ENCODE assay signal across 9 mouse cellular contexts in genomic region chr1:164009235-164009634, GRCm38 (mm10). TPM values are rescaled to one million over a fixed set of nuclear protein-coding genes. Genes with fewer than 3 reads are reported as not detected.
DNase-seq lines count a peak whose midpoint lies in the region; ATAC-seq and TF ChIP-seq lines count a peak whose summit lies in the region.
"Had no signal": no experiment of that assay in that cellular context is flagged by ENCODE, and none has a peak within 500 bp of the region (broad histone marks: within the 10 kb centered on the region; RNA-seq: fewer than 3 reads in every experiment).

No protein-coding gene starts in this region.

- in situ Hi-C loops in CH12.LX (cut with MboI; ENCODE audit: low pct_ligation_motif_present, low pct_unique_long_range_greater_than_20kb, low sequenced_read_pairs) = no loop called here

- no peaks in the 10 kb centered on the region for H3K4me1 ChIP-seq in kidney, adult 2 months (ENCODE audit: control insufficient read depth, insufficient read depth, low read length)
- no peaks in the 10 kb centered on the region for H3K4me1 ChIP-seq in CH12.LX (ENCODE audit: control insufficient read depth in 1 of 2, insufficient read depth in 2 of 2)
- no peaks in the 10 kb centered on the region for H3K4me1 ChIP-seq in embryonic facial prominence, embryonic 10.5 days
- no peaks in the 10 kb centered on the region for H3K4me1 ChIP-seq in forebrain, embryonic 16.5 days (replicated peaks; ENCODE audit: control insufficient read depth, insufficient read depth, low read length)
- H3K4me1 ChIP-seq: limb, embryonic 13.5 days had no signal

- H3K27ac ChIP-seq in kidney, adult 2 months (ENCODE audit: insufficient read depth, low read depth, low read length) = no peak overlapping the region
- no peak overlapping the region for H3K27ac ChIP-seq in CH12.LX (ENCODE audit: insufficient read depth, low read depth)
- H3K27ac ChIP-seq in embryonic facial prominence, embryonic 10.5 days (replicated peaks) = no peak overlapping the region
- H3K27ac ChIP-seq in forebrain, embryonic 16.5 days (ENCODE audit: low read length) = no peak overlapping the region
- H3K27ac ChIP-seq: limb, embryonic 13.5 days had no signal

- no peaks in the 10 kb centered on the region for H3K27me3 ChIP-seq in kidney, adult 2 months (replicated peaks; ENCODE audit: control insufficient read depth, insufficient read depth, low read length)
- no peaks in the 10 kb centered on the region for H3K27me3 ChIP-seq in CH12.LX (replicated peaks)
- no peaks in the 10 kb centered on the region for H3K27me3 ChIP-seq in embryonic facial prominence, embryonic 10.5 days (replicated peaks; ENCODE audit: low read depth, poor library complexity, severe bottlenecking)
- no peaks in the 10 kb centered on the region for H3K27me3 ChIP-seq in forebrain, embryonic 16.5 days (replicated peaks; ENCODE audit: control insufficient read depth, insufficient read depth, low read length)
- H3K27me3 ChIP-seq: limb, embryonic 13.5 days had no signal

- no peak overlapping the region for H3K9ac ChIP-seq in CH12.LX (ENCODE audit: insufficient read depth, low read depth)
- H3K9ac ChIP-seq in forebrain, embryonic 16.5 days (replicated peaks; ENCODE audit: low read depth, low read length) = no peak overlapping the region
- H3K9ac ChIP-seq: limb, embryonic 13.5 days had no signal

- dilution Hi-C loops in CH12.LX (cut with MboI; ENCODE audit: extremely low pct_ligation_motif_present, extremely low pct_unique_long_range_greater_than_20kb, low sequenced_read_pairs) = no loop called here

- ATAC-seq in forebrain, embryonic 16.5 days = no peak

- TF ChIP-seq RAD21 in CH12.LX (IDR thresholded peaks at IDR 0.05; ENCODE audit: low read depth, low read length) = peak; percentile 61

- H3K9me3 ChIP-seq in CH12.LX (replicated peaks; ENCODE audit: low read length) = no peaks in the 10 kb centered on the region
- H3K9me3 ChIP-seq in embryonic facial prominence, embryonic 10.5 days = no peaks in the 10 kb centered on the region
- no peaks in the 10 kb centered on the region for H3K9me3 ChIP-seq in forebrain, embryonic 16.5 days (ENCODE audit: control insufficient read depth, low read length)
- H3K9me3 ChIP-seq: limb, embryonic 13.5 days had no signal

- H3K4me2 ChIP-seq in CH12.LX (ENCODE audit: insufficient read depth, low read depth, poor library complexity, severe bottlenecking) = no peak overlapping the region
- H3K4me2 ChIP-seq in forebrain, embryonic 16.5 days (ENCODE audit: low read length) = no peak overlapping the region
- H3K4me2 ChIP-seq: limb, embryonic 13.5 days had no signal

- peak; percentile 39 for TF ChIP-seq CTCF in kidney, adult 2 months (conservative IDR thresholded peaks at IDR 0.05; ENCODE audit: insufficient read depth, insufficient read length, low read depth, low read length)
- peak in 1 of 2 experiments; percentile 74; a peak in 3 of 4 replicates for TF ChIP-seq CTCF in CH12.LX (conservative IDR thresholded peaks at IDR 0.05 in 1 of 2, IDR thresholded peaks at IDR 0.05 in 1 of 2; ENCODE audit: low read depth in 2 of 2, low read length in 2 of 2)

- TF ChIP-seq EP300 in CH12.LX (IDR thresholded peaks at IDR 0.05; ENCODE audit: low read length) = no peak

- no peaks in the 10 kb centered on the region for H3K79me2 ChIP-seq in CH12.LX (replicated peaks; ENCODE audit: control insufficient read depth, extremely low read depth, insufficient read depth, poor library complexity, severe bottlenecking)

- peak; percentile 18 for DNase-seq in kidney, adult 2 months
- no peak for DNase-seq in kidney, adult 11 months
- DNase-seq in 416B (ENCODE audit: low read depth) (peak; percentile 65), CH12.LX (ENCODE audit: extremely low read depth) (peak; percentile 46)
- peak; percentile 35 for DNase-seq in embryonic facial prominence, embryonic 10.5 days (ENCODE audit: low spot score)
- peak; percentile 27 to 59 for DNase-seq in natural killer cell, adult 2 months (ENCODE audit: low spot score in 2 of 2)
- DNase-seq in urinary bladder, postnatal 4 days (ENCODE audit: low spot score in 2 of 2) = no peak

- TF ChIP-seq POLR2A in kidney, adult 2 months (IDR thresholded peaks at IDR 0.05; ENCODE audit: low read depth, low read length) = no peak
- no peak for TF ChIP-seq POLR2A in CH12.LX (IDR thresholded peaks at IDR 0.05; ENCODE audit: low read depth, low read length)

- H3K36me3 ChIP-seq in kidney, adult 2 months (ENCODE audit: control insufficient read depth, insufficient read depth, low read length) = no peaks in the 10 kb centered on the region
- H3K36me3 ChIP-seq in CH12.LX (replicated peaks in 1 of 2; ENCODE audit: control insufficient read depth in 1 of 2, insufficient read depth in 1 of 2, low read length in 1 of 2) = no peaks in the 10 kb centered on the region
- H3K36me3 ChIP-seq in embryonic facial prominence, embryonic 10.5 days (replicated peaks) = no peaks in the 10 kb centered on the region
- no peaks in the 10 kb centered on the region for H3K36me3 ChIP-seq in forebrain, embryonic 16.5 days (ENCODE audit: control insufficient read depth, insufficient read depth)
- H3K36me3 ChIP-seq: limb, embryonic 13.5 days had no signal

- no peak overlapping the region for H3K4me3 ChIP-seq in kidney, adult 2 months (ENCODE audit: insufficient read depth, low read depth, low read length)
- no peak overlapping the region for H3K4me3 ChIP-seq in CH12.LX (replicated peaks in 1 of 3; ENCODE audit: low read depth in 2 of 3, low read length in 2 of 3, poor library complexity in 1 of 3)
- no peak overlapping the region for H3K4me3 ChIP-seq in embryonic facial prominence, embryonic 10.5 days
- no peak overlapping the region for H3K4me3 ChIP-seq in forebrain, embryonic 16.5 days (replicated peaks; ENCODE audit: low read length)
- H3K4me3 ChIP-seq: limb, embryonic 13.5 days had no signal

- 36% methylated on average over 2 of the region's 2 CpGs for WGBS in kidney, adult 2 months
- 45% methylated on average over 2 of the region's 2 CpGs for WGBS in embryonic facial prominence, embryonic 10.5 days
- WGBS in forebrain, embryonic 16.5 days = 36% methylated on average over 2 of the region's 2 CpGs

TF ChIP-seq in CH12.LX, 34 proteins besides CTCF, POLR2A, EP300 and RAD21:
- no peak for TF ChIP-seq ZMIZ1 (IDR thresholded peaks at IDR 0.05; ENCODE audit: low read depth, low read length)
- peak; percentile 56 for TF ChIP-seq SMC3 (IDR thresholded peaks at IDR 0.05; ENCODE audit: low read depth, low read length)

RNA-seq across cellular contexts. Expression of gene Mettl18, which starts 14.5 kb away (rescaled TPM):
- polyA plus RNA-seq in kidney, adult 2 months (2012; rRNA removed) = 0.98 and 1.4 TPM in 2 replicates
- 6.7 and 9.7 TPM in 2 replicates for total RNA-seq in CH12.LX (2012; rRNA removed)
- total RNA-seq in CH12.LX (2014; rRNA removed) = 19.2 and 23.0 TPM in 2 replicates
- 10.7 and 12.1 TPM in 2 replicates for polyA plus RNA-seq in CH12.LX (2012; ENCODE audit: insufficient read length, low read depth)
- 10.9 and 11.8 TPM in 2 replicates for polyA plus RNA-seq in embryonic facial prominence, embryonic 10.5 days (2016; fragmentation: Nextera tagmentation; extraction: Ambion mirVana)
- polyA plus RNA-seq in forebrain, embryonic 16.5 days (2015; fragmentation: Nextera tagmentation; extraction: Ambion mirVana) = 8.3 and 8.5 TPM in 2 replicates

RNA-seq across cellular contexts. Expression of gene BC055324, which starts 14.6 kb away (rescaled TPM):
- polyA plus RNA-seq in kidney, adult 2 months (2012; rRNA removed) = 0.49 and 1.0 TPM in 2 replicates
- 16.3 and 17.0 TPM in 2 replicates for total RNA-seq in CH12.LX (2012; rRNA removed)
- 26.6 and 28.9 TPM in 2 replicates for total RNA-seq in CH12.LX (2014; rRNA removed)
- polyA plus RNA-seq in CH12.LX (2012; ENCODE audit: insufficient read length, low read depth) = 19.3 and 20.6 TPM in 2 replicates
- polyA plus RNA-seq in embryonic facial prominence, embryonic 10.5 days (2016; fragmentation: Nextera tagmentation; extraction: Ambion mirVana) = 46.6 and 48.2 TPM in 2 replicates
- 9.6 and 10.5 TPM in 2 replicates for polyA plus RNA-seq in forebrain, embryonic 16.5 days (2015; fragmentation: Nextera tagmentation; extraction: Ambion mirVana)

RNA-seq across cellular contexts. Expression of gene Sele, which starts 38.8 kb away (rescaled TPM):
- 0.37 and 0.42 TPM in 2 replicates for polyA plus RNA-seq in kidney, adult 2 months (2012; rRNA removed)
- total RNA-seq in CH12.LX (2012; rRNA removed) (not detected in 2 replicates), CH12.LX (2014; rRNA removed) (not detected in 2 replicates)
- polyA plus RNA-seq in CH12.LX (2012; ENCODE audit: insufficient read length, low read depth) = not detected in 2 replicates
- not detected in 2 replicates for polyA plus RNA-seq in embryonic facial prominence, embryonic 10.5 days (2016; fragmentation: Nextera tagmentation; extraction: Ambion mirVana)
- not detected in 2 replicates for polyA plus RNA-seq in forebrain, embryonic 16.5 days (2015; fragmentation: Nextera tagmentation; extraction: Ambion mirVana)

RNA-seq across cellular contexts. Expression of gene Sell, which starts 52.5 kb away (rescaled TPM):
- polyA plus RNA-seq in kidney, adult 2 months (2012; rRNA removed) = 0.33 and 7.3 TPM in 2 replicates
- total RNA-seq in CH12.LX (2012; rRNA removed) (not detected in 2 replicates), CH12.LX (2014; rRNA removed) (not detected in 2 replicates)
- not detected in 2 replicates for polyA plus RNA-seq in CH12.LX (2012; ENCODE audit: insufficient read length, low read depth)
- polyA plus RNA-seq in embryonic facial prominence, embryonic 10.5 days (2016; fragmentation: Nextera tagmentation; extraction: Ambion mirVana) = not detected in 2 replicates
- 0.11 and 0.58 TPM in 2 replicates for polyA plus RNA-seq in forebrain, embryonic 16.5 days (2015; fragmentation: Nextera tagmentation; extraction: Ambion mirVana)
- polyA plus RNA-seq: limb, embryonic 13.5 days had no signal

Comparison
In these comparisons a context has a peak if more than half of its experiments do, and no peak if none do; other contexts are left out.
1. DNase-seq: peak in kidney, adult 2 months (single experiment), 416B (single experiment), CH12.LX (single experiment), embryonic facial prominence, embryonic 10.5 days (single experiment) and natural killer cell, adult 2 months (2 of 2); none in kidney, adult 11 months (single experiment) and urinary bladder, postnatal 4 days (0 of 2).